Mouse (Mus musculus) c-Kit-positive CD71-positive TER-119-positive erythroid progenitor cells, embryonic 14.5 days (primary cell): ENCODE data around the gene Trim75.

Source experiments
- DNase-seq: peaks from one replicate; pipeline ENCODE4 v3.0.0-alpha.2; 2013; ENCODE audit warnings: low spot score

Gene Trim75

DNA sequence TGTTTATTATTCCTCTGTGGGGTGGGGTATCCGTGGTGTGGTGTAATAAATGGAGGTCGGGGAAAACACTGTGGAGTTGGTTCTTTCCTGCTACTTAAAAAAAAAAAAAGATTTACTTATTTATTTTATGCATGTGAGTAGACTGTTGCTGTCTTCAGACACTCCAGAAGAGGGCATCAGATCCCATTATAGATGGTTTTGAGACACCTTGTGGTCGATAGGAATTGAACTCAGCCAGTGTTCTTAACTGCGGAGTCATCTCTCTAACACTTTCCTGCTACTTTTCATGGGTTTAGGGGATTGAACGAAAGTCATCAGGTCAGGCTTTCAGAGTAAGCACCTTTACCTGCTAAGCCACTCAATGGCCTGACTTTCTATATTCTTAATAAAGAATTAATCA, 42.8 kb downstream of the Trim75 start:
- no peak for DNase-seq

DNA sequence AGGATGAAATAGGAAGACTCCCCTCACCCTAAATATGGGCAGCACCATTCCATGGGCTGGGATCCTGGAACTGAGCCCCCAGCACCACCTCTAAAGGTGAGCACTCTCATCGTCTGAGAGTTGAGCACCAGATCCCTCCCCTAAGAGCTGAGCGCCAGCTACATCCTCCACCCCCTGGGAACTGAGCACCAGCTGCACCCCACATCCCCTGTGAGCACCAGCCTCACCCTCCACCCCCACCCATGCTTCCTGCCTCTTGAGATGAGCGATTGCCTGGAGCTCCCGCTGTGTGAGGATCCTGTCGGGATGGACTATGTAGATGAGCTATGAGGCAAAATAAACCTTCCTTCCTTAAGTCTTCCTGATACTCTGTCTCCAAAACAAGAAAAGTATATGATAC, 44.7 kb downstream of the Trim75 start:
- no peak for DNase-seq

GRCm38 (mm10) chr8:64941495-64941894, 46.1 kb downstream of the Trim75 start:
- DNase-seq: peak; percentile 60

GRCm38 (mm10) chr8:64941019-64941418, 46.6 kb downstream of the Trim75 start:
- DNase-seq: no peak

DNA sequence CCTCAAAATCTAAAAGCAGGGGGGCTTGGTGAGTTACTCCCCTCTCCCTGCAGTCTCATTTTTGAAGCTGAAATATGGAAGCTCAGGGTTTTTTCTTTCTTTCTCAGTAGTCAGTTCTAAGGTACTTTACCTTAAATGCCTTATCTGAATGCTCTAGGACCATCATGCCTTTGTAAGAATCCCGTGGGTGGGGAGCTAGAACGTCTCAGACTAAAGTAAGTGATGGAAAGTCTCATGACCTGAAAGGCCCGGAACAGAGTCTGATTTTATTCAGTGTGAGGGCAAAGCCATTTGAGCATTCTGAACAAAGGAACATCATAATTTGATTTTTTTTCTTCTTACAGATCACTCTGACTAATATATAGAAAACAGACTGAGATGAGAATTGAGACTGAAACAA, 52.6 kb downstream of the Trim75 start:
- DNase-seq: no peak
